Mouse (Mus musculus) cerebellum, postnatal 14 days (tissue): ENCODE data around the gene Slc6a13.

ENCODE experiments used
- DNase-seq, 2 experiments: peaks; one replicate each; pipeline ENCODE4 v3.0.0; 2021; ENCODE audit warnings: mixed read lengths in 2 of 2

Slc6a13 gene

DNA sequence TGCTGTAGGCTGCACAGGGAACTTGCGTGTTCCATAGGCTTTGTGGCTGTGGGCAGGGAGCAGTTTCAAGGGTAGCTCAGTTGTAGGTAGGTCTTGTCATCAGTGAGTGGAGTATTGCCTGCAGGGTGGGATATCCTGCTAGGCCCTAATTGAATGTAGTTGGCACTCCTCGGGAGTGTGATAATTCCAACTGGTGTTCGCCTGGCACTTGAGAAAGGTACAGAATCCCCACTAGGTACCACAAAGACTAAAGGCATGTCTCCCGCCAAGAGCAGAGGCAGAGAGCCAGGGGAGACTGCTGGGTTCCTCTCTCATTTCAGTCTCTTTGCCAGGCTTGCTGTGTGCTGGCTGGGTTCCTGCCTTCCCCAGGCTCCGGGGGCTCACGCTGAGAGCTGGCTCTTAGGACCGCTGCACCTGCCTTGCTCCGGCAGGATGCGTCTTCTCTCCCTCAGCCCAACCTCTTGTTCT lies 28.4 kb downstream of the Slc6a13 start:
- peak; percentile 81 to 97 for DNase-seq

DNA sequence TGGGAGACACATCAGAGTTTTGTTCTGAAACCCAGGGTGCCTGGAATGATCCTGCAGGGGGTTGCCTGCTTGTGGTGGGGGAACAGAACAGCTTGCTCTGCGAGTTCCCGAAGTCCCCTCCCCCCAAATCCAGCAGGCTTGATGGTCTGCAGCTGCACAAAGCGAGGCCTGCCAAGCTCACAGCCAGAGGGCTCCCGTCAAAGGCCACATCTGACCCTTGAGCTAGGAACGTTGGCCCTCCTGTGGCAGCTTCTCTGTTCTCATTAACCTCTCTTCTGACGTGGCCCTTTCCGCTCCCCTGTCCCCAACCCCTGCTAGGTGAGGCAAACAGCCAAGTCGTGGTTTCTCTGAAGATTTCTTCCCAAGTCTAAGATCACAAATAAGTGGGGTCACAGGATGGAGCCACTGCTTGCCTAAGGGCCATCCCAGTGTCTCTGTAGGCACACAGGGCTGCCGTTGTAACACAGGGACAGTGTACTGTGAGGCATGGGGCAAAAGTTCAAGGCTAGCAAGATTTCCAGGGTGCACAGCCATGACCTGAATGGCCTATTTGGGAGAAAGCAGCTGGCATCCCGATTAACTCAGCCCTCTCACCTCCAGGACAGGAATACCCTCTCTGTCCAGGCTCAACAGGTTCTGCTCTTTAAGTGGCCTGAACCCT lies 30.0 kb downstream of the Slc6a13 start:
- no peak for DNase-seq

DNA sequence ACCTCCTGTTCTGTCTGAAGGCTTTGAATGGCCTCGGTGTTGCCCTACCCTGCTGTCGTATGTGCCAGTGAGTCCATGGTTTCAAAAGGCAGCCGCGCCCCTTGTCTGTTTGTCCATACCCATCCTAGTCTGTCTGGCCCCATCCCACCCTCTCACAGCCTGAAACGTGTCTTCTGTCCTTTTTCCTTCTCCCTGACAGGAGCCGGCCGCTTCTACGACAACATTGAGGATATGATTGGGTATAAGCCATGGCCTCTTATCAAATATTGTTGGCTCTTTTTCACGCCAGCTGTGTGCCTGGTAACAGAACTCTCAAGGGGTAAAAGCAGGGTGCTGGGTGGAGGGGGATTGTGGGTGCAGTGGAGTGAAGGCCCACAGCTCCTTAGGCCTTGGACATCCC lies 35.8 kb downstream of the Slc6a13 start:
- no peak for DNase-seq

DNA sequence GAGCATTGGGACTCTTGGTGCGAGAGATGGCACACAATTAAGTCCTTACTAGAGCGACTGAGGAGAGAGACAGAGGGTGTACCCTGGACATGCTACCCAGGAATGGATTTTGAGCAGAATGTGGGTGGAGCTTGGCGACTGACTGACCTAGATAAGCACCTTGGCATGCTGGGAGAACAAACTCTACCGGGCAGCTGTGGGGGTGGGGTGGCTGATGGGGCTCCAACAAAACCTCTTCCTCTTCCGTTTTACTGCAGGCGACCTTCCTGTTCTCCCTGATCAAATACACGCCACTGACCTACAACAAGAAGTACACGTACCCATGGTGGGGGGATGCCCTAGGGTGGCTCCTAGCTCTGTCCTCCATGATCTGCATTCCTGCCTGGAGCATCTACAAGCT lies 36.5 kb downstream of the Slc6a13 start:
- no peak for DNase-seq

DNA sequence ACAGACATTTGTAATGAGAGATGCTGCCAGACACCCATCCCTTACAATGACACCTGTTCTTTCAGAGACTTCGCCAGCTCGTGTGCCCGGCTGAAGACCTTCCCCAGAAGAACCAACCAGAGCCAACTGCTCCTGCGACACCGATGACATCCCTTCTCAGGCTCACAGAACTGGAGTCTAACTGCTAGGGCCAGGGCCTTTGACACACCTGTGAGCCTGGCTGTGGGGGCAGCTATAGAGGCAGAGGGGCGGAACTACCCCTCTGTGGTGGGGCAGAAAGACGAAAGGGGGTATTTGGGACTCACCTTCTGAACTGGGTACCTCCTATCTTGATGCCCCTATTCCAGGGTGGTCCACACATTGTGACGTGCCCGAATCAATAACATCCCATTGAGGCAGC lies 37.2 kb downstream of the Slc6a13 start:
- DNase-seq, result no peak

DNA sequence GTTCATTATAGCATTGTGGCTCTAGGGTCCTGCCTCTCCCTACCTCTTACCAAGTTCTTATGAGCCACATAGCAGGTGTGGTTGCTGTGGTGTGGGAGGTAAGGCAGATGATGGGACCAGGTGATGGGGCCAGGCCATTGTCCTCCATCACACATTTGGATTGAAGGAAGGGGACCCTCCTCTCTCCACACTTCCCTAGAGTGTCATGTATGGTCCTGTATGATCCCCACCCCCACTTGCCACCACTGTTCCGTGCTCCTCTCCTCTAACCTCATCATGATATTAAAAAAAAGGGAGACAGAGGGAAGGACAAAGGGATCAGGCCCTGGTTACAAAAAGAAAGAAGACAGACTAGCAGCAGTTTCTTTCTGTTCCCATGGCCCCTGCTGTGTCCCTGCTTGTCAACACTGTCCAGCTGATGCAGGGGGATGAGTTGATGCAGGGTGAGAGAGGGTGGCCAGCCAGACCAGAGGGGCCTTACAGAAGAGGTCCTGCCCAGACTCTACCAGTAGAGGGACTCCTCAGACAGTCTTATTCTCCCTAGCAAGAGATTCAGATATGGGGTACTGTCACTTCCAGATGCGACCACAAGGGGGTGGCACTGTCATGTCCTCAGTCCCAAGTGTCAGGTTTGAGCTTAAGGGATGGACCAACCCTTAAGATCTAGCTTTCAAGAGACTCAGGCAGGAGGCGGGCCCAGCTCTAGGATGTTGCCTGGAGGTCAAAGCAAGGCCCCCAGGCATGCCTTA lies 37.9 kb downstream of the Slc6a13 start:
- DNase-seq, result peak; percentile 87 to 93

DNA sequence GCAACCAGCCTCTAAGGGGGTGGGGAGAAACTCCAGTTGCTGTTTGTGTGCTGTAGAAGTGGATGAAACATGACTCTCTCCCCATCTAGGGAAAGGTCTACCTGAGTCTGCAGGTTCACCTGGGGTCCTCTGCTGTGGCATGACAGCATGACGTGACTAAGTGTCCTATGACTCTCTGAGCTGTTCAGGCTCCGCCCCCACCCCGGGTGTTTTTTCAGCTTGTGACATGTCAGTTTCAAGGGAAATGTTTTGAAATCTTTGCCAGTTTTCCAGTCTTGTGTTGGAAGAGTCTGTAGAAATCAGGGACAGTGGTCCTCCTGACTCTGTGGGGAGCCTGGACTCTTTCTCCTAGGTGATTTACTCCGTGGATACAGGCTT lies 38.5 kb downstream of the Slc6a13 start:
- no peak for DNase-seq

DNA sequence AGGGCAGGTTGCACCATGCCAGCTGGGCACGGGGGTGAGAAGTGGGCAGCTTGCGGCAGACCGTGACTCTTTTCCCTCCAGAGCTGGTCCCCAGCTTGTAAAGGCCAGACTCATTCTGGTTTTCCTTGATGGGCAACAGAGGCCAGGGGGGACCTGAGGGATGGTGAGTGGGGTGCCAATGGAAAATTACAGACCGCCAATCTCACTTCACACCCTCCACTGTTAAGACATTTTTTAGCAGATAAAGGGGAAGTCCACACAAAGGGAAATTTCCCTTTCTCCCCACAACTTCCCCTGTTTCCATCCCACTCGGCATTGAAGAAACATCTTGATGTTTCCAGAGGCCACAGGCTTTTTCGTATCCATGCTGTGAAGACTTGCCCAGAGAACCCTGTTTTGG lies 41.6 kb downstream of the Slc6a13 start:
- DNase-seq, result no peak

DNA sequence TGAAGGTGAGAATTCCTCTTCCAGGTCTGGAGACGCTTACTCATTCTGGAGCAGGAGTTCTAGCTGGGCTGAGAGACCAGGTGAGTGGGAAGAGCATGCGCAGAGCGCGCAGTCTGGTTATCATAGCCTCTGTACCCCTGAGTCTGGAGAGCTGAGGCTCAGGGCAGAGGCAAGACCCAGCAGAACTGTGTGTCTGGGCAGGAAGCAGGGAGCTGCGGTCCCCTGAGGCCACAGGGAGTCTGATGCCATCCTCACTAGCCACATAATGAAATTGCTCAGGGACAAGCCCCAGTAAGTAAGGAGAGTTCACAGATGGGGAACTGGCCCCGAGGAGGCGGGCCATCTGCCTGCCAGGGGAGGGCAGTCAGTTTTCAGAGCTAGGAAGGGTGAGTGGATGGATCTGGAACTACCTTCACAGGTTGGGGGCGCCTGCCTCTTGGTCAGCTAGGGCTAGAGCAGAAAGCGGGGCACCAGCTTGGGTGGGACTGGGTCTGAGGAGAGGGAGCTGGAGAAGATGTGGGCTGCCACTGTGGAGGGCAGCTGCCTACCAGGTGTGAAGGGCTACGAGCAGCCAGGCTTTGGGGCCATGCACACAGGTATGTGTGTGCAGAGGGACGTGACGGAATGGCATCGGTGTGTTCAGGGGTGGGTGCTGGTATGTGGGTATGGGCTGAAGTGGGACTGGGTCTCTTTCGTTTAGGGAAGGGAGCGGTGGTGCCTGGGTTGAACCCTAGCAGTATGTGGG lies 43.2 kb downstream of the Slc6a13 start, which contains the start of gene Slc6a12:
Slc6a12 (plus strand) TSS at position 51 of the 745 bp plus-strand sequence.
- no peak for DNase-seq

DNA sequence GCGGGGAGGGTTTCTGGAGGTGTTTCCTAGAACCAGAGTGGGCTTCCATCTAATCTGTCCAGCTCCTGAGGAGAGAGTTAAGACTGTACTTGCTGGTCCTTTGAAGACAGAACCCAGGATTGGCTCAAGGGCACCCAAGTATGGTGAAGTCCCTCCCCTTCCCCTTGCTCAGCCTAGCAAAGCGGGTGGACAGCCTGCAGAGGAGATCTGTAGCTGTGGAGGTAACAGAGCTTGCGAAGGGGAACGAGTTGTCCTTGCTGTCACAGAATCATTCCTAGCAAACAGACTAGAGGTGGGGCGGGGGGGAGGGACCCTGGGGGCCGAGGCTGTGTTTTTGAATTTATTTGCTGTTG lies 43.7 kb downstream of the Slc6a13 start:
- no peak for DNase-seq

DNA sequence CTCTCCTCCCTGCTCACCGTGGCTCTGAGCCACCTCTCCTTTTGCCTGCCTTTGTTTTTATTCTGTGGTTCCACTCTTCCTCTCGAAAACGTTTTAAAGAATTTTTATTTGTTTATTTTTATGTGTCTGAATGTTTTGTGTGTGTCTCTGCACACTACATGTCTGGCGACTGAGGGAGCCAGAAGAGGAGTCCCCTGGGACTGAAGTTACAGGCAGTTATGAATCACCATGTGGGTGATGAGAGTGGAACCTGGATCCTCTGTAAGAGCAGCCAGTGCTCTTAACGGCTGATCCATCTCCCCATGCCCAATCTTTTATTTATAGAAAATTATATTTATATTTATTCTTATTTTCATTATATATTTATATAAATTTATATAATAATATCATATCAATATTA lies 44.3 kb downstream of the Slc6a13 start:
- no peak for DNase-seq

DNA sequence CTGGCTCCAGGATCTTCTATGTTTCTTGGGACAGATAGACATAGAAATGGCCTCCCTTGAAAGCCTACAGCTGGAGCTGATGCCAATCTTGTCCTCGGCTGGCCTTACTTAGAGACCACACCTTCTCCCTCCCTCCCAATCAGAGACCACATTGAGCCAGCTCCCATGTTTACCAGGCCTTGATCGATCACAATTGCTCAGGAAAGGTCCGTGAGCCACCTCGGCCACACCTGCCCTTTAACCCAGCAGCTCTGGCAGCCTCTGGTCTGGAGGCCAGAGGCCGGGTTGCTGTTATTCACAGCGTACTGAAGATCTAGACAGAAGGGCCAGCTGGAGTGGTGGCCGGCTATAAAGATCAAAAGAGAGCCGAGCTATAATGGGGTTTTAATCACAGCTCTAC lies 46.4 kb downstream of the Slc6a13 start:
- DNase-seq, result no peak

DNA sequence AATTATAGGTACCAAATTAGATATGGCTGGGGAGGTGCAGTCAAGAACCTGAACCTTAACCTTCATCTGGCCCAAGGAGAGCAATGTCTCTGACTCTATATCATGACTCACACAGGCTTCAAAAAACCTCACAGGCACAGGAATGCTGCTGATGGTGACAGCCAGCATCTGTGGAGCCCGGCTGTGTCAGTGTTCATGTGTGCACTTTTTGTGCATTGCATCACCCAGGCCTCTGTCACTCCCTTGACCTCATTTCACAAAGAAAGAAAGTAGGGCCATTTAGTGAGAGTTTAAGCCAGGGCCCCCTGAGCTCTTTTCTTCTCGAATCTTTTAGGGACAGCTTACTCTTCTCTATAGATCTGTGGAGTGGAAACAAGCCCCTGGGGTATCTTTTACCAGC lies 52.2 kb downstream of the Slc6a13 start:
- no peak for DNase-seq

DNA sequence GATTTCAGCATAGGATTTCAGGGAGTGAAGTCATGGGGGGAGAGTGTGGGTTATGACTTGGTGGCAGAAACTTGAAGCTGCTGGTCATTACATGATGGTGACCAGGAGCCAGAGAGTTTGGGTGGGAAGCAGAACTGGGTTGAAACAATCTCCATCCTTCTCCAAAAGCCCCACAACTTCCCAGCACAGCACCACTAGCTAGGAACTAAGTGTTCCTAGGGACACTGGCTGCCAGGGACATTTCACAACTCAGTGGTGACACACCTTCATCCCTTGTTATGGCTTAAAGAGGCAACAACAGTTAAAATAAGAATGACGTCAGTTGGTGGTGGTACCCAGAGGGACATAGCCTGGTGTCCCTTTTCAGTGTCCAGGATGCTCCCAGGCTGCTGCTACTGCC lies 56.0 kb downstream of the Slc6a13 start:
- DNase-seq, result no peak

DNA sequence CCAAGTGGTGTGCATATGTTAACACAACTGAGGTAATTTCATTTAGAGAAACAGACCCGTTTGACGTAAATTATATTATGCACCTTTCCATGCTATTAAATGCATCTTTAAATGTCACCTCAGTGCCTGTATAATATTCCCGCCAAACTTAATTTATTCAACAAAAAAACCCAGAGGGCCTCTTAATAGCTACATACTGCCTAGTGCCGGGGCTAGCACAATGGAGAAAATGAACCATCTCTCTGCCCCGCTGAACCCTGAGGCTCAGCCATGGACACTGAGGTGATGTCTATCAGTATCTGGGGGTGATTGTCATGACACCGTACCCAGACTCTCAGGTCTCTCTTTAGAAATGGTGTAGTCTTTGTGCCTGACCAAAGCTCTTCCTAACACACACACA lies 57.2 kb downstream of the Slc6a13 start:
- DNase-seq, result no peak

DNA sequence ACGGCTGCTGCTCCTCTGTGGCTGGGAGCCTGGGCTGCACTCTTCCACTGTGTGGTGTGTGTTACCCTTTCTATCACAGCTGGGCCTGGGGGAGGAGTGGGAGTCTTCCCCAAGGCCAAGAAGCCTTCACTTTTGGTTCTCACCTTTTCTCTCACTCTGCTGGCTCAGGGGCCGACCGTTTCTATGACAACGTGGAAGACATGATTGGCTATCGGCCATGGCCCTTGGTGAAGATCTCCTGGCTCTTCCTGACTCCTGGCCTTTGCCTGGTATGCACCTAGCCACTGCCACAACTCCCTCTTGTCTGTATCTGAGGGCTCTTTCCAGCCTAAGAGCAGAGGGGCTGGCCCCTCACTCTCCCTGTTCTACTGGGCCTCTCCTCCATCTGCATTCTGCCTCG lies 63.0 kb downstream of the Slc6a13 start:
- DNase-seq, result peak; percentile 27 to 38

DNA sequence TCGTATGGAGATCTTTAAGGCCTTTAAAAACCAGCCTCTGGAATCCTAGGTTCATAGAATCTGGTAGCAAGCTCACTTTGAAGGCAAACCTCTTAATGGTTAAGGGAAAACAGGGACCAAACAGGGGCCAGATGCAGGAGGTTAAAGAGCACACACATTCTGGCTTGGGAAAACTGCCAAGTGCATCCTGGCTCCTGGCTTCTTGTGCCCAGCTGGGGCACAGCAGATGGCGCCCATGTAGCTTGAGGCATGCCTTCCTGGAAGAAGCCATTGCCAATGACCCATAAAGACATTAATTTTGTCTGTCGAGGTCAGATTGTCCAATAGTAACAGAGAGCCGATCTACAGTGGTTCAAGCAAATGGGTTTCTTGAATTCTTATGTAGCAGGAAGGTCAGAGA lies 63.9 kb downstream of the Slc6a13 start:
- peak; percentile 27 to 32 for DNase-seq

DNA sequence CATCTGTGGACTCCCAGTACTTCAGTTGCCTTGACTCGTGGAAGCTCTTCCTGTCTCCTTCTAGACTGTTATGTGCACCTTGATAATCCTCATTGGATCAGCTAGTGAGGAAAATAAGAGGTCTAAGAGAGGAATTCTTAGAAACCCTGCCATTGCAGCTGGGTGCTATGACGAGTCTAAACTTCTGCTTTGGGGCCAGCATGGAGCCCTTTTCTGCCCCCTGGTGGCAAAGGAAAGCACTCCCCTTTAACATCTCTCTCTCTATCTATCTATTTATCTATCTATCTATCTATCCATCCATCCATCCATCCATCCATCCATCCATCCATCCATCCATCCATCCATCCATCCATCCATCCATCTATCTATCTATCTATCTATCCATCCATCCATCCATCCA lies 66.5 kb downstream of the Slc6a13 start:
- DNase-seq, result peak; percentile 23 to 40

DNA sequence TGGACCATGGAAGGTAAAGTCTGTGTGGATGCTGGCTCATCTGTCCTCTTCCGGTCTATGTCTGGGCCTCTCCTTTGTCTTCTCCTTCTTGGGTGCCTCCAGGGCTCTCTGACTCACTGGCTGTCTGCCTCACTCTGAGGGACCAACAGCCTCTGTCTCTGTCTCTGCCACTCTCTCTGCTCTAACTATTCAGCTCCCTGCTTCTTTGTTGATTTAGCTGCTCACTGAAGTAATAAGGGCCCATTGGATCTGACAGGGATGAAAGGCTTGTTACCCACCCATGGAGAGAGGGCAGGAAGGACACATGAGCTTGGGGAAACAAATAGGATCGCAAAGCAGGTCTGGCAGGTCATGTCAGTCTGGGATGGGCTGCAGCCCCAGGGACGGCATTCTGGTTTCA lies 67.1 kb downstream of the Slc6a13 start:
- no peak for DNase-seq

DNA sequence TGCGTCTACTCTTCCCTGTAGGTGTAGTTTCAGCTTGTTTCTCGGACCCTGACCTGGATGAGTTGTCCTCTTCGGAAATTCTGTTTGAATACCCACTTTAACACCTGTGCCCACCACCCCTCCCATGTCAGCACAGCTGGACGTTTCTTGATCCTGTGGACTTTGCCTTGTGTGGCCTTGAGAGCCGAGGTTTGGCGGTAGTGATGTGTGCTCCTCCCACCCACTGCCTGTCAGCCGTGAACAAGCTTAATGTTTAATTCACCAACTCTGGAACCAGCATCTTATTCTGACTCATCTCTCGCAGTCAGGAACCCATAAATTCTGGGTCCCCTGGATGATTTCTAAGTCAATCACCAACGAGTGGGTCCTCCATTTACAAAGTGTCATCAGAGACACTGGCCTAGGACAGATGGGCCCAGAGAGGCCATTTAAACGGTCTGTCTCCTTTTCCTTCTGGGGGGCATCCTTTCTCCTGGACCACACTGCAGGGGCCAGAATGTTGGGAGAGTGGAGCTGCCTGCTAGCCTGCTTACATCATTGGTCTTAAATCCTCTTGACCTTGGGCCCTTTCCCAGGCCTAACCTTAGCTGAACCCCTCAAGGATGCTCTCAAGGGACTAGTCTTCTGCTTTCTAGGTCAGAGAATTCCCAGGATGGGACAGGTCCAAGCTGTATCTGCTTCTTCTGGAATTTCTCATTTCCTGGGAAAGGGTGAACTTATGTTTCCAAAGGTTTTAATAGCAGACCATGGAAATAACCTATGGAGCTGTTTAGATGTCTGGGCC lies 71.4 kb downstream of the Slc6a13 start:
- no peak for DNase-seq

DNA sequence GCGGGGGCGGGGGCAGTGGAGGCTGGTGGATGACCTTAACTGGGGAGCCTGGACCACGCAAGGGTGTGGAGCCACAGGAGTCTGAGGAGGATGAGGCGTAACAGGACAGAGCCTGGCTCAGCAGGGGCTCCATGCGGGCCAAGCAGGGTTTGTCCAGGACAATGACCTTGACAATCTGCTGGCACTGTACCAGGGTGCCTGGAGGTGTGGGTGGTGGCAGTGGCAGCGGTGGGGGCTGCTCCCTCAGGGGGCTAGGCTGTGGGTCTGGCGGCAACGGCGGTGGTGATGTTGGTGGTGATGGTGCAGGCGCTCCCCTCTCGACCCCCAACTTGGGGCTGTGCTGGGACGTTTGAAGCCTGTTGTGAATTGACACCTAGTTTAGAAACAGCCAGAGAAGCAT lies 76.1 kb downstream of the Slc6a13 start:
- peak in 1 of 2 experiments; percentile 26 for DNase-seq

DNA sequence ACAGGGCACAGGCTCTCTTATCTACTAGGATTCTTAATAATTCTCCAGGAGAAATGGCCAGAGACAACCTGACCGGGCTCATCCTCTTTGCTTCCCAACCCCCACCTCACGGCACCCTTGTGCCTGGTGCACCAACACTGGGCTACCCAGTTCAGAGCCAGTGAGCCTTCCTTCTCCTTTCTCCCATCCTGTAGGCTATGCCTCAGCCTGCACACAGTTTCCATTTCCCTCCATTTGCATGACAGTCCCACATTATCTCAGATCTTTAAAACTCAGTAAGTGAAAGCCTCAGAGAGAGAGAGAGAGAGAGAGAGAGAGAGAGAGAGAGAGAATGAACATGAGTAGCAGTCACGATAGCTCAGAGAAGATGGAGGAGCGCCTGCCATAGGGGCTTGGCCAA lies 78.2 kb downstream of the Slc6a13 start:
- no peak for DNase-seq

DNA sequence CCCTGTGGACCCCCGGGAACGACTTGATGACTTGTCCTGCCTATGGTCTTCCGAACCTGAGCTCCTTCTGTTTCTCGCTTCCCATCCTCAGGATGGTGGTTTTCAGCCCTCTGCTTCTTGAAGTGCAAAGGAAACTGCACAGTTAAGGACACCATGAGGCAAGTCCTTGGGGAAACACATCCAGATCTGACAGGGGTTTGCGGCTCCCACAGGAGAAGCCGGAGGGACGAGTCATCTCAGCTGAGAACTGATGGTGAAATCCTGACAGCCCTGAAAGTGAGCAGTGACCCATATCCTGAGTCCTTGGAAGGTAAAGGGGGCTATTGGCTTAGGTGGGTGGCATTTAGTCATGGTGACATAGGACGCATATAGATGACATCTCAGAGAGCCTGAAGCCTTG lies 80.5 kb downstream of the Slc6a13 start:
- DNase-seq, result no peak
